Mouse (Mus musculus): ENCODE results near the gene Mrpl53.

- TF ChIP-seq POLR2AphosphoS5 (IDR thresholded peaks at IDR 0.05; ENCODE audit: insufficient replicate concordance, low read depth, low read length) (no peak), CTCF (IDR thresholded peaks at IDR 0.05; ENCODE audit: low read depth, low read length) (no peak), TAL1 (conservative IDR thresholded peaks at IDR 0.05; ENCODE audit: low read depth, low read length) (no peak), GATA1 (IDR thresholded peaks at IDR 0.05; ENCODE audit: borderline replicate concordance, low read length) (no peak), GATA2 (IDR thresholded peaks at IDR 0.05; ENCODE audit: borderline replicate concordance, low read depth, low read length) (no peak)
Observed at GRCm38 (mm10) chr6:83122961-83123360, 14.1 kb downstream of the Mrpl53 start.
